Mouse (Mus musculus): ENCODE measurements at regions not wholly inside any gene's neighbourhood (a gene's known extent, or its start where the extent isn't known, plus 50 kb on each side); places are given as distances from the start of the nearest gene placed in this dataset.
A peak's percentile ranks its signal among the peaks of the same experiment; 100 is the strongest.

DNA sequence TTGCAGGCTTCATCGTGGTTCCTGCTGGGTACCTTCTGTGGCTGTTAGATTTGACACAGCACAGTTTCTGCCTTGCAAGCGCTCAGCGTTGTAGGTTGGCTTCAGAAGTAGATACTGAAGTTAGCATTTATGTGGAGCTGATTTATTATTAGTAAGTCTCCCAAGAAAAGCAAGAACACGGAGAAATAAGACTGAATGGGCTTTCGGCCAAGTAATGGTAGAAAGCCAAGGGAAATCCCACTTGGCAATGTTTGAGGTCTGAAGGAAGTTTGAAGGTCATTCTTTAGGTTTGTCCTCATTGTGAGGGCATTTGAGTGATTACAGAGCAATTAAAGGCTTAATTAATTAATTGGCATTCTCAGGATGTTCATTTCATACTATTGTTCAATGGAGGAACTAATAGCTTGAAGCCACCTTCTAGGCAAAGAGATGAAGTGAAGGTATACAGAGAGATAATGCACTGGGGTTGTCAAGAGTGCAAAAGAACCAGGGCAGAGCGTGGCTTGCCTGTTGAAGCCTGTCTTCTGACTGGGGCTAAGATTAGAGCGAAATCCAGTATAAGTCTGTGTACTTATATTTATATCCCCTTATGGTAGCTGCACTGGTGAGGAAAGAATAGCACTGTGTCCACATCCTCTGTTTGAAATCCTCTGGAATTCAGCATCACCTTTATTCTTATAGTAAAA, 311.5 kb upstream of the Ptger4 start:
- ATAC-seq (replicated peaks in 1 of 2; ENCODE audit: insufficient read depth in 1 of 2, low FRiP score in 2 of 2, low TSS enrichment in 1 of 2, low read depth in 1 of 2, poor library complexity in 2 of 2, severe bottlenecking in 2 of 2): no peak

GRCm38 (mm10) chr15:5561783-5562182, 317.8 kb upstream of the Ptger4 start:
- ATAC-seq (replicated peaks in 1 of 2; ENCODE audit: insufficient read depth in 1 of 2, low FRiP score in 2 of 2, low TSS enrichment in 1 of 2, low read depth in 1 of 2, poor library complexity in 2 of 2, severe bottlenecking in 2 of 2): no peak

- no peak for ATAC-seq (replicated peaks in 1 of 2; ENCODE audit: insufficient read depth in 1 of 2, low FRiP score in 2 of 2, low TSS enrichment in 1 of 2, low read depth in 1 of 2, poor library complexity in 2 of 2, severe bottlenecking in 2 of 2)
These were observed 330.4 kb upstream of the Ptger4 start for GRCm38 (mm10) chr15:5574366-5574765.

DNA sequence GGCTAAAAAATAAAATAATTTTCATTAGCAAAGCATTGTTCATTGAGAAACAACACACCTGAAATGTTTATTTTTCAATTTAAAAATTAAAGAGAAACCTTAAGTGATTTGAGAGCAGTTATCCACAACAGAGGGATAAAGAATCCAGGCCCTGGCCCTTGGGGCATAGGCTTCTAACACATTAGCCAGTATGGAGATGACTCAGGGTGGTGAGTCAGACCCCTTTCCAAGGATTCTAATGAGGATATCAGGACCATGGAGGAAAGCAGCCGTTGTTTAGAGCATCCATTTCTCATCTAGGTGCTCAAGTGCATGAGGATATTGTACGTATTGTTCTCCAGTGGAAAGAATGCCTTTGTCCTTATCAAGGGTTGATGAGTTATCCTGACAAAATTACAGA, 335.6 kb upstream of the Ptger4 start:
- ATAC-seq (replicated peaks in 1 of 2; ENCODE audit: insufficient read depth in 1 of 2, low FRiP score in 2 of 2, low TSS enrichment in 1 of 2, low read depth in 1 of 2, poor library complexity in 2 of 2, severe bottlenecking in 2 of 2): no peak

DNA sequence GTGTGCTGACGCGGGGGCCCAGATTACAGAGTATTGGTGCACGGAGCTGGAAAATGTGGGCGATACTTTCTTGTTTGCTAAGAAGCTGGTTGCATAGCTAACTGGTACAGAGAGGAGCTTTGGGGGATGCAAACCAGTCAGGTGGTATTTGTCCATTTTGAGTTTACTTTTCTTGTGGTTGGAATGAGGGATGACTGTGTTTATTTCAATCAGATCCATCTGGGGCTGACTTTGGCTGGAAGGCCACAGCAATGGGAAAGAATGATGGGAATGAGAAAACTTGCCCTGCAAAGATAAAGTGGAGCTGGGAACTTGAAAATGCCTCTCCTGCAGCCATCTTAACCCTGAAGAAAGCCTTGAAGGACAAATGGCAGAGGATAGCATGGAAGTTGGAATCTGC, 336.4 kb upstream of the Ptger4 start:
- ATAC-seq (replicated peaks in 1 of 2; ENCODE audit: insufficient read depth in 1 of 2, low FRiP score in 2 of 2, low TSS enrichment in 1 of 2, low read depth in 1 of 2, poor library complexity in 2 of 2, severe bottlenecking in 2 of 2): no peak

DNA sequence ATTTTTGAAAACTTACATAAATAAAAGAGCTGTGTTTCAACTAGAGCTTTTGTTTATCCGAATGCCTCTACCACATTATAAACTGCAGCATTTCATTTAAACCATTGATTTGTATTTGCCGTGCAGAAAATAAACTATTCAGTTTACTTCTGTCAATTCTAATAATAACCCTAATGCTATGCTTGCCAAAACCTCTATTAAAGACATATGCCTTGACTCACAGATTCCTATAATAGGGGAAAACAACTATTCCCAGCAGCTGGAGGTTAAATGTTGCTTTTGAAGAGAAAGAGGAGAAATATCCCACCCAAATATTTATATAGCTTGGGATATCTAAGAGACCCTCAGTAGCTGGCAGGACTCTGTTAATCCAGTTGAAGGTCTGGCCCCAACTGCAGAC, 340.4 kb upstream of the Ptger4 start:
- ATAC-seq (replicated peaks in 1 of 2; ENCODE audit: insufficient read depth in 1 of 2, low FRiP score in 2 of 2, low TSS enrichment in 1 of 2, low read depth in 1 of 2, poor library complexity in 2 of 2, severe bottlenecking in 2 of 2): no peak

DNA sequence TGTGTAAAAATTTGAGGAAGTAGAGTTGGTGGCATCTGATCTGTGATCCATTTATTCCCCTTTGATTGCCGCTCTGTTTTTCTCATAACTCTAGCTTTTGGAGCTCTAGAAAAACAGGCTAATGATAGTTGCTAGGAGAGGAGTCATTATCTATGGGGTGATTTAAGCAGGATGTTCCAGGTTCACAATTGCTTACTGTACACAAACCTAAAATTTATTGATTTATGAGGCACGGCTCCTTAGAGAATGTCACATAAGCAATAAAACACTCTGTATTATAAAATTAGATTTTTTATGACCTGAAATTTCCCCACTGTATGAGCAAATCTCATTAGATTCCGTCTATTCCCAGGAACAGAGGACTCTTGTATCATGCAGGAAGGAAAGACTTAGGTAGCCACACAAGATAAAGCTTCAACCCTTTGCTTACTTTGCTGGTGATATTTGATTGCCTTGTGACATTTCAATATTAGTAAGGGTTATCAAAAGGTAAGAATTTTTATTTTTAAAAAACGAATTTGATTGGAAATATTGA, 360.8 kb upstream of the Ptger4 start:
- no peak for ATAC-seq (replicated peaks in 1 of 2; ENCODE audit: insufficient read depth in 1 of 2, low FRiP score in 2 of 2, low TSS enrichment in 1 of 2, low read depth in 1 of 2, poor library complexity in 2 of 2, severe bottlenecking in 2 of 2)

- no peak for ATAC-seq (replicated peaks in 1 of 2; ENCODE audit: insufficient read depth in 1 of 2, low FRiP score in 2 of 2, low TSS enrichment in 1 of 2, low read depth in 1 of 2, poor library complexity in 2 of 2, severe bottlenecking in 2 of 2)
These were observed 363.5 kb upstream of the Ptger4 start for GRCm38 (mm10) chr15:5607533-5607932.

GRCm38 (mm10) chr15:5623021-5623420, 379.0 kb upstream of the Ptger4 start:
- no peak for ATAC-seq (replicated peaks in 1 of 2; ENCODE audit: insufficient read depth in 1 of 2, low FRiP score in 2 of 2, low TSS enrichment in 1 of 2, low read depth in 1 of 2, poor library complexity in 2 of 2, severe bottlenecking in 2 of 2)

GRCm38 (mm10) chr15:5625367-5625766, 381.4 kb upstream of the Ptger4 start:
- no peak for ATAC-seq (replicated peaks in 1 of 2; ENCODE audit: insufficient read depth in 1 of 2, low FRiP score in 2 of 2, low TSS enrichment in 1 of 2, low read depth in 1 of 2, poor library complexity in 2 of 2, severe bottlenecking in 2 of 2)

- ATAC-seq (replicated peaks in 1 of 2; ENCODE audit: insufficient read depth in 1 of 2, low FRiP score in 2 of 2, low TSS enrichment in 1 of 2, low read depth in 1 of 2, poor library complexity in 2 of 2, severe bottlenecking in 2 of 2): no peak
These were observed 402.7 kb upstream of the Ptger4 start for GRCm38 (mm10) chr15:5646673-5647072.

- ATAC-seq (replicated peaks in 1 of 2; ENCODE audit: insufficient read depth in 1 of 2, low FRiP score in 2 of 2, low TSS enrichment in 1 of 2, low read depth in 1 of 2, poor library complexity in 2 of 2, severe bottlenecking in 2 of 2): peak; percentile 21 to 37; a peak in 2 of 4 replicates
These were observed 414.8 kb upstream of the Ptger4 start for GRCm38 (mm10) chr15:5658796-5659195.

DNA sequence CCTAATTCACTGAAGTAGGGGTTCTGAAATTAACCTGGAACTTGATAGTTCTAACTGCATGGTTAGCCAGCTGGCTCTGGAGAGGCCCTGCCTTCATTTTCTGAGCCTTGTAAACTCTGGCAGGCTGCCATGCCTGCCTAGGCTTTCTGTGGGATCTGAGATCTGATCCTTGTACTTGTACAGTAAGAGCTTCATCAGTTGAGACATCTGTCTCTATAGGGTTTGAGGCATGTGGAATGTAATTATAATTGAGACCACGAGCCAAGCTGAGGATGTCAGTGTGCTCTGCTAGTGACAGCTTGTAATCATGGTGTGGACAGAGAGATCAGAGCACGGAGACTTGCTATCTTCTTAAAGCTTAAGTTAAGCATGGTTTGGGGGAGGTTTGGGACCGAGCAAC, 416.8 kb upstream of the Ptger4 start:
- ATAC-seq (replicated peaks in 1 of 2; ENCODE audit: insufficient read depth in 1 of 2, low FRiP score in 2 of 2, low TSS enrichment in 1 of 2, low read depth in 1 of 2, poor library complexity in 2 of 2, severe bottlenecking in 2 of 2): peak in 1 of 2 experiments; percentile 12; a peak in 1 of 4 replicates

DNA sequence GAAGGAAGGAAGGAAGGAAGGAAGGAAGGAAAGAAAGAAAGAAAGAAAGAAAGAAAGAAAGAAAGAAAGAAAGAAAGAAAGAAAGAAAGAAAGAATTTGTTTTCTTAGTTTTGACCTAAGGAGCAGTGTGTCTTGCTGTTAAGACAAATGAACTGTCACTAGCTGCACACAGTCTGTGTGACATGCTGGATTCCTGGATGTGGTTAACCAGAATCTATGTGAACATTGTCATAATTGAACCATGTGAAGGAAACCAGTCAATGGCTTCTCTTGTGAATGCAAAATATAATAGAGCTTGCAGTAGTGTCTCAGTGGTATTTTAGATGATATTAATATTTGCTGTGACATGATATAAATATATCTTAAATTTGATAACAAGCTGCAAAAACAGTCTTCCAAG, 427.8 kb upstream of the Ptger4 start:
- peak; percentile 45 to 86; a peak in 2 of 4 replicates for ATAC-seq (replicated peaks in 1 of 2; ENCODE audit: insufficient read depth in 1 of 2, low FRiP score in 2 of 2, low TSS enrichment in 1 of 2, low read depth in 1 of 2, poor library complexity in 2 of 2, severe bottlenecking in 2 of 2)

DNA sequence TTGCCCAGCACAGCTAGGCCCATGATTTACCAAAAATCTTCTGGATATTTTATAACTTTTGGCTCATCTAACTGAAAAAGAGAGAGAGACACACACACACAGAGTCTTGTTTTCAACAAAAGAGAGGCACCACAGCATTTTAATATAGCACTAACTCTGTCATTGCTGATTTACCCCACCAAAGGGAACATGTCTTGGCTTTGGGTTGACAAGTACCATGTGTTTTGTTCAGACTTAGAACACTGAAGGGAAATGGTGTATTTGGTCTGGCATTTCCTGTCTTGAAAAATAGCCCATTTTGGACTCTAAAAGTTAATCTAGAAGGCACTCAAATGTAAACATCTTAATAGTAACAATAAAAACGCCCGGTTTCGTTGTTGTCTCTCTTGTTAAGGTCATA, 432.7 kb upstream of the Ptger4 start:
- no peak for ATAC-seq (replicated peaks in 1 of 2; ENCODE audit: insufficient read depth in 1 of 2, low FRiP score in 2 of 2, low TSS enrichment in 1 of 2, low read depth in 1 of 2, poor library complexity in 2 of 2, severe bottlenecking in 2 of 2)

GRCm38 (mm10) chr15:5693810-5694209, 449.8 kb upstream of the Ptger4 start:
- ATAC-seq (replicated peaks in 1 of 2; ENCODE audit: insufficient read depth in 1 of 2, low FRiP score in 2 of 2, low TSS enrichment in 1 of 2, low read depth in 1 of 2, poor library complexity in 2 of 2, severe bottlenecking in 2 of 2): no peak

GRCm38 (mm10) chr15:5695015-5695414, 451.0 kb upstream of the Ptger4 start:
- no peak for ATAC-seq (replicated peaks in 1 of 2; ENCODE audit: insufficient read depth in 1 of 2, low FRiP score in 2 of 2, low TSS enrichment in 1 of 2, low read depth in 1 of 2, poor library complexity in 2 of 2, severe bottlenecking in 2 of 2)

- ATAC-seq (replicated peaks in 1 of 2; ENCODE audit: insufficient read depth in 1 of 2, low FRiP score in 2 of 2, low TSS enrichment in 1 of 2, low read depth in 1 of 2, poor library complexity in 2 of 2, severe bottlenecking in 2 of 2): 0 out of 4 replicates have a peak, but pooled peaks of 1 of the 2 experiments have one; percentile 49
These were observed 464.5 kb upstream of the Ptger4 start for GRCm38 (mm10) chr15:5708454-5708853.

DNA sequence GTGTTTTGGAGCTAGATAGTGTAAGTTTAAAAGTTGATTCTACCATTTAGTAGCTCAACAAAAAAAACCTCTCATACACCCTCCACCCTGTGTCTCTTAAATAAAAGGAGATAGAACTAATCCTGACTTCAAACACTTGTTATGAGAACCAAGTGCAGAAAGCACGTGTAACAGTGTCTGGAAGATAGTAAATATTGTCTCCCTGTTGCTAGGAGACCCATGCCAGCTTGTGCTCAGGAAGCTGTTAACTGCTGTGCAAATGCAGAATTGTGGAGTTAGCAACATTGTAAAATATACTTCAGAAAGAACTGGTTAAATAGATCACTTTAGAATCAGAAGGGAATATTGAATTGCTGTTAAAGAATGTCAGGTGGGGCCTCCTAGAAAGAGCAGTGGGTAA, 496.7 kb upstream of the Ptger4 start:
- peak; percentile 39 to 53; a peak in 3 of 4 replicates for ATAC-seq (replicated peaks in 1 of 2; ENCODE audit: insufficient read depth in 1 of 2, low FRiP score in 2 of 2, low TSS enrichment in 1 of 2, low read depth in 1 of 2, poor library complexity in 2 of 2, severe bottlenecking in 2 of 2)

All from hematopoietic stem cell, adult 5-6 weeks (primary cell).